Mouse (Mus musculus) olfactory bulb, adult 2 months (tissue): ENCODE data around the gene Emp2. TPM values are rescaled to one million over a fixed set of nuclear protein-coding genes. Genes with fewer than 3 reads are reported as not detected.
A peak's percentile ranks its signal among the peaks of the same experiment; 100 is the strongest.
"Not testable (repeated sequence)": the region's sequence is repeated elsewhere in the genome, so short reads cannot be mapped to it uniquely, and the experiment has no call there.

Experiments
- H3K27ac ChIP-seq: fragments of 200-500 bp; 2 replicates; pipeline ENCODE4 v1.5.1; 2012; ENCODE audit warnings: low read depth, low read length; ENCODE audit not compliant: insufficient read depth
- H3K4me1 ChIP-seq: fragments of 200-500 bp; 2 replicates; pipeline ENCODE4 v1.6.1; 2012; ENCODE audit warnings: low read length; ENCODE audit not compliant: control insufficient read depth, insufficient read depth
- H3K4me3 ChIP-seq: fragments of 200-500 bp; 2 replicates; pipeline ENCODE4 v1.5.1; 2012; ENCODE audit warnings: mild to moderate bottlenecking, low read depth, low read length, moderate library complexity; ENCODE audit not compliant: insufficient read depth
- CTCF ChIP-seq: fragments of 200-500 bp; IDR thresholded peaks from 2 replicates; pipeline ENCODE4 v1.5.1; 2012; ENCODE audit warnings: low read depth, mild to moderate bottlenecking, low read length, moderate library complexity; ENCODE audit not compliant: insufficient read depth
- POLR2A ChIP-seq: fragments of 200-500 bp; IDR thresholded peaks from 2 replicates; pipeline ENCODE4 v1.6.1; 2012; ENCODE audit warnings: mild to moderate bottlenecking, low read depth, low read length, moderate library complexity; ENCODE audit not compliant: insufficient read depth
- WGBS: fragments of 180-500 bp; shearing (Covaris S2); methylation state at CpG from one replicate; pipeline ENCODE4 v1.1.7; 2018; 5-methylcytosine and 5-hydroxymethylcytosine counted together
- polyA plus RNA-seq: library from polyadenylated mRNA; stranded (reverse); fragments of >200 nt; gene quantifications from 2 replicates; pipeline ENCODE4 v1.2.4, GENCODE M21; 2012; ENCODE audit warnings: low replicate concordance; ENCODE audit not compliant: missing spikeins, insufficient read depth, insufficient read length

The Emp2 gene
- polyA plus RNA-seq, 1 experiment, result not detected

GRCm38 (mm10) chr16:10301337-10301736 is 12.4 kb downstream of the Emp2 start:
- WGBS, result 92% methylated on average over 3 of the region's 3 CpGs
- peaks cover 3% of the 10 kb centered on the region for H3K4me1 ChIP-seq
- H3K4me3 ChIP-seq, result no peak overlapping the region
- H3K27ac ChIP-seq, result no peak overlapping the region
- TF ChIP-seq POLR2A (no peak), CTCF (no peak)

GRCm38 (mm10) chr16:10300231-10301186 is 13.3 kb downstream of the Emp2 start:
- Histone ChIP-seq H3K4me3 (no peak overlapping the region), H3K27ac (no peak overlapping the region), H3K4me1 (no peaks in the 10 kb centered on the region; the same call in 1 of the 2 replicates)
- TF ChIP-seq POLR2A, result no peak
- no peak for TF ChIP-seq CTCF
- WGBS, result 80% methylated on average over 3 of the region's 3 CpGs

- TF ChIP-seq CTCF (no peak), POLR2A (no peak)
- WGBS, result 77% methylated on average over 8 of the region's 8 CpGs
- Histone ChIP-seq H3K27ac (no peak overlapping the region), H3K4me1 (peaks cover 3% of the 10 kb centered on the region; the same call in 1 of the 2 replicates), H3K4me3 (no peak overlapping the region)
Measured at GRCm38 (mm10) chr16:10299637-10300036, 14.1 kb downstream of the Emp2 start.

- Histone ChIP-seq H3K4me3 (no peak overlapping the region), H3K4me1 (peaks cover 3% of the 10 kb centered on the region; the same call in 1 of the 2 replicates), H3K27ac (no peak overlapping the region)
- WGBS, result 72% methylated on average over 10 of the region's 10 CpGs
- TF ChIP-seq CTCF (no peak), POLR2A (no peak)
Measured at GRCm38 (mm10) chr16:10297696-10298644, 15.8 kb downstream of the Emp2 start.

- 96% methylated on average over 6 of the region's 6 CpGs for WGBS
- no peak overlapping the region for H3K27ac ChIP-seq
- H3K4me1 ChIP-seq, result peaks cover 3% of the 10 kb centered on the region
- no peak overlapping the region for H3K4me3 ChIP-seq
- no peak for TF ChIP-seq POLR2A
- TF ChIP-seq CTCF, result no peak
Measured at GRCm38 (mm10) chr16:10288115-10288514, 25.7 kb downstream of the Emp2 start.

- H3K4me3 ChIP-seq, result no peak overlapping the region
- WGBS, result 54% methylated on average over 9 of the region's 9 CpGs
- TF ChIP-seq POLR2A, result no peak
- no peak for TF ChIP-seq CTCF
- H3K4me1 ChIP-seq, result peaks cover 3% of the 10 kb centered on the region
- H3K27ac ChIP-seq, result no peak overlapping the region
Measured at GRCm38 (mm10) chr16:10286513-10287268, 27.1 kb downstream of the Emp2 start.

GRCm38 (mm10) chr16:10281890-10282289 is 31.9 kb downstream of the Emp2 start:
- TF ChIP-seq POLR2A (no peak), CTCF (no peak)
- peaks cover 3% of the 10 kb centered on the region for H3K4me1 ChIP-seq
- 95% methylated on average over 3 of the region's 3 CpGs for WGBS
- H3K4me3 ChIP-seq, result no peak overlapping the region
- no peak overlapping the region for H3K27ac ChIP-seq

GRCm38 (mm10) chr16:10280286-10280951 is 33.3 kb downstream of the Emp2 start:
- WGBS, result 51% methylated on average over 12 of the region's 12 CpGs
- TF ChIP-seq CTCF (peak; percentile 15; the same call in 1 of the 2 replicates), POLR2A (no peak)
- no peak overlapping the region for H3K4me3 ChIP-seq

GRCm38 (mm10) chr16:10276778-10277177 is 37.0 kb downstream of the Emp2 start:
- WGBS, result 79% methylated on average over 5 of the region's 5 CpGs
- not testable (repeated sequence) for H3K27ac ChIP-seq, H3K4me3 ChIP-seq, H3K4me1 ChIP-seq

More at GRCm38 (mm10) chr16:10280286-10280951, 33.3 kb downstream of the Emp2 start:
- H3K27ac ChIP-seq, result no peak overlapping the region
- H3K4me1 ChIP-seq, result no peaks in the 10 kb centered on the region
